Mouse (Mus musculus) embryonic facial prominence, embryonic 14.5 days (tissue): ENCODE measurements around the gene Ccl7. TPM values are rescaled to one million over a fixed set of nuclear protein-coding genes. Genes with fewer than 3 reads are reported as not detected.
A peak's percentile ranks its signal among the peaks of the same experiment; 100 is the strongest.

Experiments used
- ATAC-seq: fragments of 200-750 bp; cut with Nextera tagmentation; 2 replicates; pipeline ENCODE4 v1.8.0; 2017; ENCODE audit warnings: low read depth, moderate number of reproducible peaks, moderate TSS enrichment
- DNase-seq: peaks from one replicate; pipeline ENCODE4 v3.0.0-alpha.2; 2015; ENCODE audit warnings: low spot score
- H3K27ac ChIP-seq: fragments of 300-500 bp; sonication (generic); replicated peaks from 2 replicates; pipeline ENCODE4 v1.5.1; 2014; ENCODE audit warnings: low read depth, mild to moderate bottlenecking, low read length, moderate library complexity
- H3K27me3 ChIP-seq: fragments of 300-500 bp; sonication (generic); replicated peaks from 2 replicates; pipeline ENCODE4 v1.6.1; 2014; ENCODE audit warnings: low read length; ENCODE audit not compliant: control insufficient read depth, insufficient read depth
- H3K36me3 ChIP-seq: fragments of 300-500 bp; sonication (generic); 2 replicates; pipeline ENCODE4 v1.6.1; 2014; ENCODE audit warnings: low read length, mixed read lengths; ENCODE audit not compliant: control insufficient read depth, insufficient read depth
- H3K4me1 ChIP-seq: fragments of 300-500 bp; sonication (generic); 2 replicates; pipeline ENCODE4 v1.6.1; 2014; ENCODE audit warnings: antibody characterized with exemption, low read length; ENCODE audit not compliant: control insufficient read depth, insufficient read depth
- H3K4me2 ChIP-seq: fragments of 300-500 bp; sonication (generic); 2 replicates; pipeline ENCODE4 v1.6.1; 2014; ENCODE audit warnings: low read depth, mild to moderate bottlenecking, low read length, moderate library complexity, mixed read lengths
- H3K4me3 ChIP-seq: fragments of 300-500 bp; sonication (generic); 2 replicates; pipeline ENCODE4 v1.5.1; 2014; ENCODE audit warnings: low read depth, mild to moderate bottlenecking, low read length
- H3K9ac ChIP-seq: fragments of 300-500 bp; sonication (generic); 2 replicates; pipeline ENCODE4 v1.6.1; 2014; ENCODE audit warnings: low read depth, mild to moderate bottlenecking, low read length, moderate library complexity, mixed read lengths
- H3K9me3 ChIP-seq: fragments of 300-500 bp; sonication (generic); 2 replicates; pipeline ENCODE4 v1.6.1; 2016; ENCODE audit warnings: low read length; ENCODE audit not compliant: control insufficient read depth
- WGBS: fragments of 180-500 bp; shearing (Covaris S2); extraction: QIAGEN DNeasy Blood & Tissue Kit; methylation state at CpG from one replicate; pipeline ENCODE4 v1.1.7; 2014; 5-methylcytosine and 5-hydroxymethylcytosine counted together
- polyA plus RNA-seq: library from polyadenylated mRNA; unstranded; fragments of >200 nt; fragmentation: Nextera tagmentation; extraction: Ambion mirVana; gene quantifications from 2 replicates; pipeline ENCODE4 v1.2.1, GENCODE M21; 2014

Ccl7 gene
- polyA plus RNA-seq, 1 experiment from 2014 or later, result 6.3 TPM

DNA sequence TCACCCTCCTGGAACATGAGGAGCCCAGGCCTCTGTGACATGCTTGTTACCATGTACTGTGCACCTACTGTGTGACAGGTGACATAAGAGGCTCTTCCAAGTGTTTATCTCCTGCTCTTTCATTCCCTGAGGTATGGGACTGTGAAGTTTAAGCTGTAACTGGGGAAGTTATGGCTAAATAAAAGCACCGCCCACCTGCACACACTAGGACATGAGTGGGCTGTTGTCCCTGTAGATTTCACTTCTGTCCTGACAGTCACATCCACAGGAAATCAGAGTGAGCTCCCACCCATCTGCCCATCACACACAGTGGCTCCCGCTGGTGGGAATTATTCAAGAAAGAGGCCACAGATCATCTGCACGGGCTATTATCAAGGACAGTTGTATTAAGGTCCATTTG, 35.4 kb upstream of the Ccl7 start:
- no peaks in the 10 kb centered on the region for H3K36me3 ChIP-seq
- H3K4me1 ChIP-seq, result peaks cover 4% of the 10 kb centered on the region; the same call in 1 of the 2 replicates
- H3K9me3 ChIP-seq, result no peaks in the 10 kb centered on the region
- no peak overlapping the region for H3K4me3 ChIP-seq
- H3K27me3 ChIP-seq, result no peaks in the 10 kb centered on the region
- no peak for ATAC-seq
- H3K9ac ChIP-seq, result no peak overlapping the region
- whole genome bisulfite sequencing, result 85% methylated on average over 3 of the region's 3 CpGs
- H3K27ac ChIP-seq, result no peak overlapping the region
- DNase-seq, result no peak
- H3K4me2 ChIP-seq, result no peak overlapping the region

DNA sequence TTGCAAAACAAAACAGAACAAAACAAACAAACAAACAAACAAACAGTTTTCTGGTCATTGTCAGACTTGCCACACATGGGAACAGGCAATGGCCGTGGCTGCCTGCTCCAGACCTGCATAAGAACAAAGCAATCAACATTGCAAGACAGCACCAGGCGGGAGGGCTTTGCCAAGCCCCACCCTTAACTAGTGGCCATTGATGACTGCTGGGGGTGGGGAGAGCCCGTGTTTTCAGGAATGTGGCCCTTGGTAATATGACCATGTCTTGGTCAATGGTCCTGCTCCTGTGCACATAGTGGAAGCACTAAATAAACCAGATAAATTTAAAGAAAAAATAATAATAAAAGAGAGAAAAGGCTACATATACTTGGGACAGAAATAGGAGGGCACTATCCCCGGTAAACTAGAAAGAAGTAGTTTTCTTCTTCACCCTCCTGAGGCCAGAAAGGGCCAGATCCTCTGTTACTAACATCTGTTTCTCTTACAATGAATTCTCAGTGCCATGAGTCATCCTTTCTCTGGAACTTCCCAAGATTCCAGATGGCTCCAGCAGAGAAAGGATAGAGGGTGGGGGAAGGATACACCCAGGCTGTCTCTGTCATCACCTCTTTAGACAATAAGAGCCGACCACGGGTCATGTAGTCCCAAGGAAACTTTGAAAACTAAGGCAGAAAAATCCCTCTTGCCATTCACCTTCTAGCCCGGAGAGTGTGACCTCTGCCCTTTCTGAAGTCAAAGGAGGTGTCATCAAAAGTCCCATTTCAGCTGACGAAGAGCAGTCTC, 33.9 kb upstream of the Ccl7 start:
- DNase-seq (peak; percentile 58), ATAC-seq (no peak)
- Histone ChIP-seq H3K9me3 (no peaks in the 10 kb centered on the region), H3K4me2 (no peak overlapping the region), H3K27me3 (no peaks in the 10 kb centered on the region), H3K4me3 (no peak overlapping the region), H3K27ac (no peak overlapping the region), H3K4me1 (peaks cover 4% of the 10 kb centered on the region; the same call in 1 of the 2 replicates), H3K9ac (no peak overlapping the region), H3K36me3 (no peaks in the 10 kb centered on the region)
- WGBS, result 51% methylated on average over 8 of the region's 8 CpGs

DNA sequence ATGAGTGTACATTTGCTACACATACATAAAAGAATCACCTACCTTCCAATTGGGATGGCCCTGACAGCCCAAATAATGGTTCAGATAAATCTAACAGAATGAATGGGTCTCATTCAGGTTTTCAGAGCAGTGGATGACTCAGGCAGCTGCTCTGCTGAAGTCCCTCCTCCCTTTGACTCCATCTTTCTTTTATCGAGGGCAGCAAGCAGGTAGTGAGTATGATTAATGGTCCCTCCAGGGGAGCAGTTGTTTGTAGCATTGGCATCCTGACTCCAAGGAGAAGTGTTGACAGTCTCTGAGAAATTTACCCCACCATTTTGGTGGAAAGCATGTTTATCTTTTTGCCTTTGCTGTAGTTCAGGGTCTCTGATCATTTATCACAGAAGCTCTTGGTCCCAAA, 31.8 kb upstream of the Ccl7 start:
- no peak overlapping the region for H3K9ac ChIP-seq
- no peak overlapping the region for H3K4me2 ChIP-seq
- no peaks in the 10 kb centered on the region for H3K36me3 ChIP-seq
- 35% methylated on average over 1 of the region's 1 CpGs for WGBS
- no peaks in the 10 kb centered on the region for H3K9me3 ChIP-seq
- H3K4me3 ChIP-seq, result no peak overlapping the region
- ATAC-seq (no peak), DNase-seq (no peak)
- no peaks in the 10 kb centered on the region for H3K27me3 ChIP-seq
- H3K4me1 ChIP-seq, result no peaks in the 10 kb centered on the region
- H3K27ac ChIP-seq, result no peak overlapping the region

DNA sequence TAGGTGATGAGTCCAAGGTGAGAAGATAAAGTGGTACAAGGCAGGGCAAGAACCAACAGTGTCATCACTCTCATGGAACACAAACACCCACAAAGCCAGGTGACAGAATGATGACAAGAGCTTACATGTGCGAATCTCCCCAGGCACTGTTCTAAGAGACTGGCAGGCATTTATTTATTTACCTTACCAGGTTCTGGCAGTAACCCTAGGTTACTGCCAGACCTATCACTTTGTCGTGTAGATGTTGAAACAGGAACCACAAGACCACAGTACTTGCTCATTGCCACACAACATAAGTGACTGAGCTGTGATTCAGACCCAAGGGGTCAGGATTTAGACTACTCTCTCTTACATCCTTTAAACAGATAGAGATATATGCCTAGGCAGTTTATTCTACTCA, 30.4 kb upstream of the Ccl7 start:
- Histone ChIP-seq H3K9ac (no peak overlapping the region), H3K27ac (no peak overlapping the region), H3K4me1 (no peaks in the 10 kb centered on the region), H3K27me3 (no peaks in the 10 kb centered on the region), H3K9me3 (no peaks in the 10 kb centered on the region), H3K4me3 (no peak overlapping the region), H3K36me3 (no peaks in the 10 kb centered on the region), H3K4me2 (no peak overlapping the region)
- DNase-seq (no peak), ATAC-seq (no peak)
- 58% methylated on average over 2 of the region's 2 CpGs for WGBS

DNA sequence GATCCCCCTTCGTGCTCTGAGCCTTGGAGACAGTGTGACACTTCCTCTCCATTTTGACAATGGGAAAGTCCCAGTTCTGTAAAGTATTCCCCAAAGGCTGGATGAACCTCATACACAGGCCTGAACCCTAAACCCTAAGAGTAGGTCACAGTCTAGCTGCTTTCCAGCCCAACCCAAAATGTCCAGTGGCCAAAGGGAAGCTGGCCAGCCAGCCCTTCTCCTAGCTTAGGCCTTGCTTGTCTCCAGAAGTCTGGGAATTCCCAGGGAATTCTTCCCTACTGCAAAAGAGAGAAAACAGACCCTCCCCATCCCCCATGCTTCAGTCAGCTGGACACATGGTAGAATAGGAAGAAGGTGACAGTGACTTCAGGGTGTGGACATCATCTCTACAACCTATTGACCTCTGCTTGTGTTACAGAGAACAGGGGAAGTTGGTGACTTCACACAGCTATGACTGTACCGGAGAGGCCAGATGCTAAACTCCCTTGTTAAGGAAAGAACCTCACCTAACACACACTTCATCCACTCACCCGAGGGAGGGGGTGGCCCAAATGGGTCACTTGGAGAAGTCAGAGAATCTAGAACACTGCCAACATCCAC, 29.2 kb upstream of the Ccl7 start:
- H3K4me1 ChIP-seq, result no peaks in the 10 kb centered on the region
- no peak for DNase-seq
- 77% methylated on average over 3 of the region's 3 CpGs for WGBS
- H3K36me3 ChIP-seq, result no peaks in the 10 kb centered on the region
- H3K27me3 ChIP-seq, result no peaks in the 10 kb centered on the region
- H3K4me3 ChIP-seq, result no peak overlapping the region
- H3K9ac ChIP-seq, result no peak overlapping the region
- no peak overlapping the region for H3K4me2 ChIP-seq
- H3K27ac ChIP-seq, result no peak overlapping the region
- no peak for ATAC-seq
- no peaks in the 10 kb centered on the region for H3K9me3 ChIP-seq

DNA sequence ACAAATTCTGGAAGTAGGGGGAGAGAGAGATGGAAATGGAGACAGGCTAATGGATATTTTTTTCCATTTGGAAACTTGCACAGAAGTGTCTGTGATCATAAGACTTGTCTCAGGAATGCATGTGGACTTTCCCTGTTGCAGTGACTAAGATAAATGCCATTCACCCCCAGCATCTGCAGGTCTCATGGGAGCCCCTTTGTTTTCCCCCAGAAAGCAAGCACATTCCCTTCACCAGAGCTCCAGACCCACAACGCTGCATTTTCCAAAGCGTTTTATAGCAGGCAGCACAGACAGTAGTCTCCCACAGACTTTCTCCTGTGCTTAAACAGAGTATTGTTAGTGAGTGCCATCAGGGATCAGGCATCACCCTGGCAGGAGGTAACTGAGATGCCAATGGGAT, 26.1 kb upstream of the Ccl7 start:
- no peaks in the 10 kb centered on the region for H3K4me1 ChIP-seq
- no peak overlapping the region for H3K27ac ChIP-seq
- H3K4me2 ChIP-seq, result no peak overlapping the region
- no peak for DNase-seq
- H3K4me3 ChIP-seq, result no peak overlapping the region
- no peak for ATAC-seq
- no peaks in the 10 kb centered on the region for H3K9me3 ChIP-seq
- no peak overlapping the region for H3K9ac ChIP-seq
- H3K36me3 ChIP-seq, result no peaks in the 10 kb centered on the region
- no peaks in the 10 kb centered on the region for H3K27me3 ChIP-seq
- WGBS, result 37% methylated on average over 2 of the region's 2 CpGs

DNA sequence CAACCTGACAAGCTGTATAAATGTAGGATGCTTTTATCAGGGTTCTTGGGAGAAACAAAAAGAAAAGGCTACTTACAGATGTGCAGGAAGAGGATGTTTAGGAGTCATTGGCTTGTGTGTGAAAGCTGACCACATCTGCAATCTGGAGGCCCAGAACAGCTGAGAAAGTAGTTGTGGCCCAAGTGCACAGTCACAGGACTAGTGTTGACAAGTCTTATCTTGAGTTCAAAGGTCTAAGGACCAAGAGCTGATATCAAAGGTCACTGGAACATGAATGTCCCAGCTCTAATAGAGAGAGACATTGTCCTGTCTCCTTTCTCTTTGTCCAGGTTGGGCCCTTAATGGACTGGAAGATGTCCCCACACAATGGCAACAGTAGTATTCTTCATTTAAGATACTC, 25.7 kb upstream of the Ccl7 start:
- no peak for ATAC-seq
- Histone ChIP-seq H3K4me3 (no peak overlapping the region), H3K4me2 (no peak overlapping the region), H3K27ac (no peak overlapping the region), H3K27me3 (no peaks in the 10 kb centered on the region), H3K36me3 (no peaks in the 10 kb centered on the region), H3K9me3 (no peaks in the 10 kb centered on the region), H3K9ac (no peak overlapping the region), H3K4me1 (no peaks in the 10 kb centered on the region)
- no peak for DNase-seq

DNA sequence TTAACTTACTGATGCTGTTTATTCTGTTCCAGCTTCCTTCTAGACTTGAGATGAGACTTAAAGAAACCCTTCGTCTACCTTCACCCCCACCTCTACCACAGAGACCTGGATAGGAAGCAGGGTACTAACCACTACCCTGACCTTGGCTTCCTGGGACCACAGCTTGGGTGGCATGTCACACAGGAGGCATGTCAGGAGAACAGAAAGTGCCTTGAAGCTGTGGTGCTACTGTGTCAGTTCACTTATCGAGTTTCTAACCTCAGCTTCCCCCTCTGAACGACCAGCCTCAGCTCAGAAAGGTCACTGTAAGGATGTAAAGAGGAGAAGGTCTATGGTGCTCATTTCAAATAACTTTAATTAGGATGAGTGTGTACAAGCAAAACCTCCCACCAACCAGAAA, 24.1 kb upstream of the Ccl7 start:
- Histone ChIP-seq H3K4me1 (no peaks in the 10 kb centered on the region), H3K27ac (no peak overlapping the region), H3K4me2 (no peak overlapping the region), H3K9ac (no peak overlapping the region), H3K36me3 (no peaks in the 10 kb centered on the region), H3K27me3 (no peaks in the 10 kb centered on the region), H3K9me3 (no peaks in the 10 kb centered on the region), H3K4me3 (no peak overlapping the region)
- WGBS, result 57% methylated on average over 3 of the region's 3 CpGs
- DNase-seq (no peak), ATAC-seq (no peak)

DNA sequence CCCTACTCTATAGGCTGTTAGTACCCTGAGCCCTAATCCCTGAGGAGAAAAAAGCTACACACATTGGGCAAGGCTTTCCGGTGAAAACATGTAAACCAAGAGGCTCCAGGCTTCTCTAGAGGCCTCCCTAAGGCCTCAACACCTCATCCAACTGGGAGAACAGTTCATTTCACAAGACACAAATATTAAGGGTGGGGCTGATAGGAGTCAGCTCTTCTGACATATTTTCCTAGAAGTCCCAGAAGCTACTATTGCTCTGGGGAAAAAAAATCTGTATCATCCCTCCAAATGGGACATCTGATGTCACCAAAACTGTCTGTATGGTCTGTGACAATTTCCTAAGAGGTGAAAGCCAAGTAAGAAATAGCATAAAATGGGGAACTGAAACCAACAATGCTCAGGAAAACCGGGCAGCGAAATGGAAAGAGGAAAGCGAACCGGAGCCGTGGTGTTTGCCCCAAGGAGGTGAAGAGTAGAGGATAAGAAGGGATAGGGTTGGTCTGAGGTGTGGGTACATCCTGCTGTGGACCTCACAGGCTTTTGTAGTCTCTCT, 22.9 kb upstream of the Ccl7 start:
- 89% methylated on average over 6 of the region's 6 CpGs for WGBS
- no peak for ATAC-seq
- H3K4me3 ChIP-seq, result no peak overlapping the region
- H3K36me3 ChIP-seq, result no peaks in the 10 kb centered on the region
- H3K9me3 ChIP-seq, result no peaks in the 10 kb centered on the region
- H3K4me1 ChIP-seq, result no peaks in the 10 kb centered on the region
- H3K9ac ChIP-seq, result no peak overlapping the region
- H3K27me3 ChIP-seq, result no peaks in the 10 kb centered on the region
- no peak overlapping the region for H3K4me2 ChIP-seq
- DNase-seq, result no peak
- no peak overlapping the region for H3K27ac ChIP-seq
